Mouse (Mus musculus) cerebellum, adult 11 months (tissue): Measurements from ENCODE around the gene Gm11437.

ENCODE experiments used
- DNase-seq: peaks from one replicate; pipeline ENCODE4 v3.0.0; 2022

The Gm11437 gene

GRCm38 (mm10) chr11:84136453-84136852 lies 30.8 kb downstream of the Gm11437 start:
- DNase-seq: no peak

GRCm38 (mm10) chr11:84134331-84134860 lies 32.9 kb downstream of the Gm11437 start:
- DNase-seq: no peak

GRCm38 (mm10) chr11:84129799-84130185 lies 37.5 kb downstream of the Gm11437 start:
- no peak for DNase-seq

- DNase-seq: peak; percentile 84
These were observed 38.1 kb downstream of the Gm11437 start, which contains the start of the genes Tada2a and Acaca for GRCm38 (mm10) chr11:84128943-84129798. Tada2a (minus strand) TSS chr11:84129600. Acaca (plus strand) TSS chr11:84129672.

- DNase-seq: no peak
These were observed 39.3 kb downstream of the Gm11437 start for GRCm38 (mm10) chr11:84127977-84128376.

- DNase-seq: no peak
These were observed 46.0 kb downstream of the Gm11437 start for GRCm38 (mm10) chr11:84121051-84121956.

GRCm38 (mm10) chr11:84117431-84117830 lies 49.8 kb downstream of the Gm11437 start:
- no peak for DNase-seq

- DNase-seq: no peak
These were observed 51.1 kb downstream of the Gm11437 start for GRCm38 (mm10) chr11:84116221-84116620.

- peak; percentile 6 for DNase-seq
These were observed 51.6 kb downstream of the Gm11437 start for GRCm38 (mm10) chr11:84115646-84116045.

GRCm38 (mm10) chr11:84113623-84114022 lies 53.7 kb downstream of the Gm11437 start:
- no peak for DNase-seq

GRCm38 (mm10) chr11:84107137-84107536 lies 60.1 kb downstream of the Gm11437 start:
- no peak for DNase-seq

GRCm38 (mm10) chr11:84104036-84104435 lies 63.2 kb downstream of the Gm11437 start:
- DNase-seq: no peak

GRCm38 (mm10) chr11:84101182-84101581 lies 66.1 kb downstream of the Gm11437 start:
- DNase-seq: no peak
